Mouse (Mus musculus) bone marrow macrophage, adult 2 months (primary cell): ENCODE measurements around the gene Cenpp.

ENCODE experiments used
- CTCF ChIP-seq: IDR thresholded peaks from 2 replicates; pipeline ENCODE4 v1.5.1; 2012; ENCODE audit warnings: low read depth, mild to moderate bottlenecking, low read length, moderate library complexity
- POLR2A ChIP-seq: IDR thresholded peaks from 2 replicates; pipeline ENCODE4 v1.6.1; 2012; ENCODE audit warnings: mild to moderate bottlenecking, low read depth, low read length, borderline replicate concordance

DNA sequence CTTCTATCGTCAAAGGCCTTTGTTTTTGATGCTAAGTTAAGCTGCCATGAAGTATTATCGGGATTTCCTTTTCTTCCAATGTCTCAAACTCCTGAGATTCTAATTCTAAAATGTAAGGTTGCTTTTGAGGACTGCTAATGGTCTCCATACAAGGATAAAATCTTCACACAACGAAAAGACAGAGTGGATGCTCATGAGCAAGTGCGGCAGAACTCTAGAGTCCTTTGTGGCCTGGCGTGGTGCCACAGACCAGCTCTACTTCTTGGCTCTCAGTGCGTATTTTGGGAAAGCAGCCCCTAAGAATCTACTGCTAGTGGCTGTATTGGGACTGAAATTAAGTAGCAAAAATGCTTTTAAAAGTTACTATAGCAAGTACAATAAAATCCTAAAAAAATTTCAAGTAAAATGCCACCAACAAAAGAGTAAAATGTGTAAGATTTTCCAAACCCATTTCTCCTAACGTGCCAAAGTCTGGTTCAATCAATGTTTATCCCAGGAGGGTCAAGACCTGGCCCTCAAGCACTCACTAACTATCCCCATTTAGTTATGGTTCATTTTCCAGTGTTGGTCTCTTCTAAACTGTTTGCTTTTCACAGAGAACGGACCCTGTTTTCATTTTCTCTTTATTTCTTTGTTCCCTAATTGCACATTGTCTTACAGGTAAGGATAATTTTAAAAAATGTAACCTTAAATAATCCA, 68.1 kb downstream of the Cenpp start:
- TF ChIP-seq POLR2A (no peak), CTCF (no peak)
